Mouse (Mus musculus) splenic B cell, adult 2 months (primary cell): ENCODE measurements around the gene Golga2.

ENCODE experiments used
- DNase-seq: peaks from one replicate; pipeline ENCODE4 v3.0.0-alpha.2; 2011; ENCODE audit warnings: low read depth, low spot score
- H3K27me3 ChIP-seq: 2 replicates; pipeline ENCODE4 v1.6.1; 2012; ENCODE audit warnings: mild to moderate bottlenecking, low read length, moderate library complexity, mixed read lengths; ENCODE audit not compliant: control insufficient read depth, poor library complexity, insufficient read depth, severe bottlenecking
- H3K36me3 ChIP-seq: 2 replicates; pipeline ENCODE4 v1.6.1; 2012; ENCODE audit warnings: mild to moderate bottlenecking, low read length, moderate library complexity, mixed read lengths; ENCODE audit not compliant: control insufficient read depth, poor library complexity, insufficient read depth, severe bottlenecking

The Golga2 gene

DNA sequence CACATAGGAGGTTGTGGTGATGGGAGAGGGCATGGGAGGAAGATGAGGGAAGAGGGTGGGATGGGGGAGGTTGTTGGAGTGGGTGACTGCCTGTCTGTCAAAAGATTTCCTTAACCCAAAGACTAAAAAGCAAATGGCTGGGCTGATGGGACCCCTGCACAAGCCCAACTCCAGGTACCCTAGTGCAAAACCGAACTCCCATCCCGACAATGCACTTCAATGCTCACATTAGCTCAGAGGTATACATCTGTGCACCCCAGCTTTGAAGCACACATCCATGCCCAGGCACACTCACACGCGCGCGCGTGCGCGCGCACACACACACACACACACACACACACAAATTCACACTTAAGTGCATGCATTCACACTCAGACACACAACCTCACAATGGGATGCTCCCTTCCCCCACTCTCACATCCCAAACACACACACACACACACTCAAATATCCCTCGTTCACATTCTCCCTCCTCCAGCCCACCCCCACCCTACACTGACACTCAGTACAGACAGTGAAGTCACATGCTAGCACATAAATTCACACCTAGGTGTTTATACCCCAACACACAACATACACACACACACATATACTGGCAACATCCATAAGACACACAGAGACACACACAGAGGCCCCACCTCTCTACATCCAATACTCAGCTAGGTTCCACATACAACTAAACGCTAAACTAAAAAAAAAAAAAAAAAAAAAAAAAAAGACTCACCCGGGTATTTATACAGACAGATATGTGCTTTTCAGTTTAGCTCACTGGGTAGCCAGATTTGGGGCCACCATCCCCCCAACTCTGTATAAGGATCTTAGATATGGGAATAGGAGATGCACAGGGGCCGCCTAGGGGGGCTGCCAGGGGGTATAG lies 31.8 kb downstream of the Golga2 start:
- Histone ChIP-seq H3K36me3 (no peaks in the 10 kb centered on the region), H3K27me3 (no peaks in the 10 kb centered on the region; the same call in 1 of the 2 replicates)
- DNase-seq, result no peak

DNA sequence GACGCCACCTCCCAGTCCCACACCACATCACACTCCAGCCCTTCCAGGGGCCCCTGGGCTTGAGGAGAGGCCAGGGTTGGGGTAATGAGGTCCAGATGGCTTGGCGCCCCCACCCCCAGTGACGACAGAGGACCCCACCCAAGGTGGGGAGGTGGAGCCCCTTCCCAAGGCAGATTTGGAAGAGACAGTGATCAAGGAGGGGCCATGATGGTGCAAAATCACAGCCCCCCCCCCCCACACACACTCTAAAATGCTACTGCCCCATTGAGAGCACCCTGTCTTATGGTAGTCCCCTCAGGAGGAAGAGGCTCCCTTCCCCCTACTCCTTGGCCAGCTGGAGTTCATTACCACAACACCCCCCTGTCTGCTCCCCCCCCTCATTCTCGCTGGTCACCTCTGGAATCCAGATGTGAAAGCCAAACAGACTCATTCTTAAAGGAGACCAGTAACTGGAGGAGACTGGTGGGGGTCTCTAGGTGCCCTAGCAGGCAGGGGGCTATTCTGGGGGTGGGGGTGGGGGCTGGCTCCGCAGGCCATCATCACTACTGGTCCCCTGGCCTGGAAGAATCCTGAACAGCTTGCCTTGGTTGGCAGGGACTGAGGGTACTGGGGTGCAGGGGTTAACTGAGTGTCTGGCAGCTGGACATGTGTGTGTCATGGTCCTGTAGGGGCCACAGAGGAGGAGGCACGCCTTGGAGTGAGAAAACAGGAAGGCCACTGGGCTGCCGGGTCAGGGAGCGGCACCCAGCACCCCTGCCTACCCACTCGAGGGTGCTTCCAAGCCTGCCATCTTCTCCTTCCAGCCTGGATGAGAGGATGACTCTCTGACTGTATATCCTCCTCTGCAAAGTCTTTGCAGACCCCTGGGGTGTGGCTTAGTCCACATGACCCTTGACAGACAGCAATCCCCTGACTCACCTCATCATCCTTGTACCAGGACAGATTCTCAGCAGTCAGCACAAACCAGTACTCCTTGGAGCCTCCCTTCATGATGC lies 32.7 kb downstream of the Golga2 start:
- no peak for DNase-seq
- no peaks in the 10 kb centered on the region for H3K36me3 ChIP-seq
- H3K27me3 ChIP-seq, result no peaks in the 10 kb centered on the region; the same call in 1 of the 2 replicates

DNA sequence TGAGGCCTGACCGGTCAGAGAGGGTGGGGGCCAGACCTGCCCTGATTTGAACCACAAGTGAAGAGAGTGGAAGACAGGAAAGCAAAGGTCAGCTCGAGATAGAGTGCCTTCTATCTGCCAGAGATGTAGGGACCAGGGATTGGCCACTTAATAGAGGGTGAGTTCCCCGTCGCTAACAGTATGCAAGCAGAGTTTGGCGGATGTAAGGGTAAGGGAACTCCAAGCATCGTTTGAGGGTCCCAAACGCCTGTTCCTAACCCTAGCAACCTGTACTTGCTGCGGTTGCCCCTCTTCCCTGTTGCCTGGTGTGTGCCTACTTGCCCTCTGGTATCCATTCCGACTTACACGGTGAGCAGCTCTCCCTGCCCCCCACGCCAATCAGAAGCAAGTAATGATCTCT lies 33.5 kb downstream of the Golga2 start:
- Histone ChIP-seq H3K36me3 (no peaks in the 10 kb centered on the region), H3K27me3 (no peaks in the 10 kb centered on the region; the same call in 1 of the 2 replicates)
- DNase-seq, result no peak

DNA sequence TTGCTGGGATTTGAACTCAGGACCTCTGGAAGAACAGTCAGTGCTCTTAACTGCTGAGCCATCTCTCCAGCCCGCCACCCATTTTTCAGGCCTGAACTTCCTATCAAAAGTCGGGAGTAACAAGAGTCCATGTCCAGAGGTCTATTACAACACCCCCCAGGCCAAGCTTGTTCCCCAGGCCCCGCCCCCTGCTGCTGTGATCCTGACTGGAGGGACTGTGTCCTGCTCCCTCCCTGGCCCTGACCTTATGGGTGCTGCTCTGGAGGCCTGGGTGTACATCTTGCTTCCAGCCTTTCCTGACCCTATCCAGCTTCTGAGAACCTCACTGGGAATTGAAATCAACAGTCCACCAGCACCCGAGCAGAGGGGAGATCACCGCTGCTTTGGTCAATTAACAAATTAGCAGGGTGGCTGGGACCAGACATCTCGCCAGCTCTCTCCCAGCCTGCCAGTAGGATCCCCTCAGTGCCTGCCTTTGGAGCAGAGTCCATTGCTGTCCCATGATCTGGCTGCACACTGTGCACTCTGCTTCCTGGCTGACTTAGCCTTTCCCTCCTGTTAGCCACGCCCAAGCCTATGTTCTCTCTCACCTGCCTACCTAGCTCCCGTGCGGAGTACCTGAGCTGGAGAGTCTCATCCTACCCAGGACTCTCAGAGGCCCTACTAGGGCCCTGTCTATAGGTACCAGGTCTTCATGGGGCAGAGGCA lies 34.6 kb downstream of the Golga2 start:
- no peak for DNase-seq
- Histone ChIP-seq H3K27me3 (no peaks in the 10 kb centered on the region; the same call in 1 of the 2 replicates), H3K36me3 (no peaks in the 10 kb centered on the region)

- DNase-seq, result no peak
- Histone ChIP-seq H3K27me3 (no peaks in the 10 kb centered on the region; the same call in 1 of the 2 replicates), H3K36me3 (no peaks in the 10 kb centered on the region)
Observed at GRCm38 (mm10) chr2:32322754-32323741, 35.9 kb downstream of the Golga2 start.

- DNase-seq, result no peak
- Histone ChIP-seq H3K36me3 (no peaks in the 10 kb centered on the region), H3K27me3 (no peaks in the 10 kb centered on the region)
Observed at GRCm38 (mm10) chr2:32324322-32324721, 37.1 kb downstream of the Golga2 start.

DNA sequence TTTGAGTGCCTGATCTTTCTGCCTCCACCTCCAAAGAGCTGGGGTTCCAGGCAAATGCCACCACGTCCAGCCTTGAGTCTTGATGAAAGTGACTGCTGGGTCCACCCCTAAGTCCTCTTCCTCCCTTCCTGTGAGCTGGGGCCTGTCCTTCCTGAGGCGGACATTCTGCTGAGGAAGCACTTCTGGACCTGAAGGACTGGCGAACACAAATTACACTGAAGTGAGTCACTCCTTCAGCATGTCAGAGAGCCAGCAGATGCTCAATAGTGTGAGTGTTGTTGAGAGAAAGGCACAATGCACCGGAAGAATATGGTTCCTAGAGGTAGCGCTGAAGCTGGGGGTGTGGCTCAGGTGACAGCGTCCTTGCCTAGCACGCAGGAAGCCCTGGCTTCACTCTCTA lies 38.2 kb downstream of the Golga2 start:
- Histone ChIP-seq H3K36me3 (no peaks in the 10 kb centered on the region), H3K27me3 (no peaks in the 10 kb centered on the region)
- DNase-seq, result no peak

GRCm38 (mm10) chr2:32327200-32327599 lies 40.0 kb downstream of the Golga2 start:
- Histone ChIP-seq H3K27me3 (no peaks in the 10 kb centered on the region), H3K36me3 (no peaks in the 10 kb centered on the region)
- no peak for DNase-seq

- Histone ChIP-seq H3K27me3 (no peaks in the 10 kb centered on the region), H3K36me3 (no peaks in the 10 kb centered on the region)
- DNase-seq, result no peak
Observed at GRCm38 (mm10) chr2:32328911-32329460, 41.8 kb downstream of the Golga2 start.

DNA sequence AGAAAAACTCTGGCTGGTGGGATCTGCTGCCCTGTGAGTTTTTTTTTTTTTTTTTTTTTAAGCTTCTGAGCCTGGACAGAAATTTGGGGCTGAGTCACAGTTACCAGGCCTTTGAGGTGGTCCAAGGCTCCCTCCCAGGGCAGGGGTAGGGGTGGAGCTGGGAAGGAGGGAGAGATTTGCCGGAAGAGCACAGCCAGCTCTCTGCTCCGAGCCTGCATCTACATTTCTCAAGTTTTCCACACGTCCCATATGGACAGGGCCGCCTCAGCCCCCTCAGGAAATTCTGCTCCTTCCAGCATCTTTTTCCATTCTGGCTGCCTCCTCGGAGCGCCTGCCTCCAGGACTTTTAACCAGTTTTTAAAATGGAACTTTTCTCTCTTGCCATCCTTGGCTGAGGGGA lies 42.3 kb downstream of the Golga2 start:
- DNase-seq, result no peak
- Histone ChIP-seq H3K36me3 (no peaks in the 10 kb centered on the region), H3K27me3 (no peaks in the 10 kb centered on the region)

- H3K36me3 ChIP-seq, result no peaks in the 10 kb centered on the region
- no peaks in the 10 kb centered on the region for H3K27me3 ChIP-seq
- DNase-seq, result no peak
Observed at GRCm38 (mm10) chr2:32332159-32332558, 45.0 kb downstream of the Golga2 start.

- Histone ChIP-seq H3K27me3 (no peaks in the 10 kb centered on the region), H3K36me3 (no peaks in the 10 kb centered on the region)
- DNase-seq, result no peak
Observed at GRCm38 (mm10) chr2:32335888-32336287, 48.7 kb downstream of the Golga2 start.

DNA sequence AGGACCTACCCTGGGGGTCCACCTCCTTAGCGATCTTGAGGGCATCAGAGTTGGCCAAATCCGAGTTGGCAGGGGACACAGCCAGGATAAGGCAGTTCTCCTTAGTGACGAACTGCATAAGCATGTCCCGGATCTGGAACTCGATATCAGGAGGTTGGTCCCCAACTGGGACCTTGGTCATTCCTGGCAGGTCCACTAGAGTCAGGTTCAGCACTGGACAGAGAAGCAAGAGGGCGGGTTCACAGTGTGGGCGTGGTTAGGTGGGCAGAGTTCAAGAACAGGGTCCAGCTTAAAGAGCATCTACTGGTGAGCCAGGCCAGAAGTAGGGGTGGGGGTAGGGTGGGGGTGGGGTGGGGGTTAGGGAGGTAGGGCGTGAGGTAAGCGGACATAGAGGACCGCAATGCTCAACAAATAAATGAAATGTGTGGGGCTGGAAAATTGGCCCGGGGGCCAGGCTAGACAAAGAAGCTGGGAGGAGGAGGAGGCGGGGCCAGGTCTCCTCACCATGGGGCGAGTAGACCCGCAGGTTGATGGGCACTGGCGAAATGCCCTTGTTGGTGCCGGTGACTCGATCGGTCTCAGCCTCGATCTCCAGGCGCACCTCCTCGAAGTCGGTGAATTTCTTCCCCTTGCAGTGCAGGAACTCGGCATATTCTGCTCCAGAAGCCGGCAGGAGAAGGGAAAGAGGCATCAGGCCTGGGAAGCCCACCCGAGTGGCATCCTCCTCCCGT lies 52.9 kb downstream of the Golga2 start:
- no peaks in the 10 kb centered on the region for H3K27me3 ChIP-seq
- DNase-seq, result no peak
- H3K36me3 ChIP-seq, result no peaks in the 10 kb centered on the region
